Mouse (Mus musculus) kidney, postnatal 36 days (tissue): ENCODE measurements at regions not wholly inside any gene's neighbourhood (a gene's known extent, or its start where the extent isn't known, plus 50 kb on each side); places are given as distances from the start of the nearest gene placed in this dataset.

Experiments
- DNase-seq, 2 experiments: peaks; one replicate each; pipeline ENCODE4 v3.0.0; 2021 to 2022; ENCODE audit warnings: mixed read lengths in 2 of 2

DNA sequence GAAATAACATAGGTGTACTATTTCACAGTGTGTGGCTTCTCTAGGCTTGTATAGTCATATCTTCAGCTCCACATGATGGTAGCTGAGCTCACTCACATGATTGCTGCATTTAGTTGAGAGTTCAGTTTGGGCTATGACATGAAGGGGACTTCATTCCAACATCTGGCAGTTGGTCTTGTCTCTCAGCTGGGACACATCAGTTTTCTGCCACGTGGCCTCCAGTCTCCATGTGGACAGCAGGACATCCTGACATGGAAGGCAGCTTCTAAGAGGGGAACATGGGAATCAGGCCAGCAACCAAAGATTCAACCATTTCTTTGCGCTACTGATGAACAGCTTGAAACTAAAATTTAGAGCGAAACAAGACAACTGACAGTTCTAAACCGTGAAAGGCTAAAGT lies 121.2 kb upstream of the Slc44a1 start:
- no peak for DNase-seq

GRCm38 (mm10) chr4:53318181-53318580 lies 122.0 kb upstream of the Slc44a1 start:
- no peak for DNase-seq

GRCm38 (mm10) chr4:53317453-53317824 lies 122.8 kb upstream of the Slc44a1 start:
- no peak for DNase-seq

GRCm38 (mm10) chr4:53316796-53317452 lies 123.3 kb upstream of the Slc44a1 start:
- no peak for DNase-seq

GRCm38 (mm10) chr4:53315876-53316762 lies 124.1 kb upstream of the Slc44a1 start:
- DNase-seq: no peak

DNA sequence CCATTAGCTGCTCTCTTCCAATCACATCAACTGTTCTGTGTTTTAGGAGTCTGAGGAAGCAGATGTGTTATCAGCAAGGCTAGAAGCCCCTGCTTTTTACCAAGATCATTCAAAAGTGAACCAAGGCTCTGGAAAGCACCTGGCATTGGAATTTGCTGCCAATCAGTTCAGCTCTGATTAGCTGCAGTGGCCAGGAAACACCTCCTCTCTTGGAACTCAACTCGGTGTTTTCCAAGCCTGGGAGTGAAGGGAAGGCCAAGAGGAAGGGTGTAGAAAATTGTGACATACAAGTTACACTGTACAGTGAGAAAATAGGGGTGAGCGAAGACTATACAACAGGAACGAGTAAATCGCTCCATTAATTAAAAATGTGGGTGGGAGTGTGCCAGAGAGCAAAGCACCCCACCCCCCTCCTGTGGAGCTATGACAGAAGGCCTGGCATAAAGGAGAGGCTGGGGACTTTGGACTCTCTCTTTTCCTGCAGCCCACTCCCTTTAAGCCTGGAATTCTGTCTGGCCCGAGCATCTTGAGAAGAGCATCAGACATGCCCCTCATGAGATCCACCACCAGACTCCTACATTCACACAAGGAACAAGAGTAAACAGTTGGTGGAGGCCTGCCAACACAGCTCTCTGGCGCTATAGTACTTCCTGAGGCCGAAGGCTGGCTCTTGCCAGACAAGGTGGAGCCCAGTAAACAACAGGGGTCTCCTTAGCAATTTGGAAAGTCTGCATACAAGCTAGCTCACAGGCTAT lies 124.9 kb upstream of the Slc44a1 start:
- peak; percentile 40 to 65 for DNase-seq

DNA sequence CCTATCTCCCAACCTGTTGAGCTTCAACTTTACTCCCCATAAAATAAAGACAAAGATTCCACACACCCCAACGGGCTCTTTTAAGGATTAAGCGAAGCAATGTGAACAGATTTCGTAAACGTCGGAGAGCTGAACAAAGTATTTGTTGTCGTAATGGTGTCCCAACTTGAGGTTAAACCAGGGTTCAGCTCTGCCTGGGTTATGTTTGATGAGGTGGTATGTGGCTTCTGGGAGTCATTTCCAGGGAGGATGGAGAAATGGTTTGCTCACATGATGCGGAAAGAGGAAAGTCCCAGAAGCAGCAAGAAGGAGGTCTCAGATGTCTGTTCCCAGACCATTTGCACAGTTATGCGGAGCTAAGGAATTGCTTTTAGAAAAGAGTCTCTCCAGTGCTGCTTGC lies 126.1 kb upstream of the Slc44a1 start:
- DNase-seq: no peak

DNA sequence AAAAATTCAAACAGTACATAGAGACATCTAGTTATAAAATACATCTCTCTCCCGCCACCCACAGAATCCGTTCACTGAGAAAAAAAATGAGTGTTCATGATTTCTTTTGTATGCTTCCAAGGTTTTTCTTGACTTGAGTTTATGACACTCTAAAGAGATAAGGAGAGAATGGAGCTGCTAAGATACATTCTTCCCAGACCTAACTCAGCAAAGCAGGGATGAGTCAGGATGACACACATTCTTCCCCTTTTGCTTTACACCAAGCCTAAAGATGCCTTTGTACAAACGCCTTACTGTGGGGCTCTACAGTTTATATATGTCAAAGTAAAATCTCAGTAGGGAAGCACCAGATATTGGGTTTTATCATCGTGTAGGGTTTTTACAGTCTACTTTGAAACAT lies 133.1 kb upstream of the Slc44a1 start:
- no peak for DNase-seq

GRCm38 (mm10) chr4:53304782-53305385 lies 135.3 kb upstream of the Slc44a1 start:
- DNase-seq: no peak

GRCm38 (mm10) chr4:53304290-53304654 lies 135.9 kb upstream of the Slc44a1 start:
- no peak for DNase-seq

GRCm38 (mm10) chr4:53303621-53304289 lies 136.5 kb upstream of the Slc44a1 start:
- DNase-seq: no peak

DNA sequence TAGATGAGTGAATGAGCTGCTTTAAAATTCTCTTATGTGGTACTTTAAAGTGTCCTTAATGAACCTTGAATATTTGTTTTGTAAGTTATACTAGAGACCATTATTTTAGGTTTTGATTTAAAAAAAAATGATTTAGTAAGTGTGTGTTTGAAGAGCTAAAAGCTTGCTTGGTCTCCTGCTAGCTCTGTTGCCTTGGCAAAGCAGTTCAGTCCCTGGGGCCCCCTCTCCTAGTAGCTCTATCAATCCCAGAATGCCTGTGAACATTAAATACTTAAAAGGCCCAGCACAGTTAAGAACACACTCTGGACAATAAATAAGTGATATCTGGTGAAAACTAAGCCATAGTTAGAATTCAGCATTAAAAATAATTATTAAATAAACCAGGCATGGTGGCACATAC lies 138.3 kb upstream of the Abca1 start:
- DNase-seq: no peak

DNA sequence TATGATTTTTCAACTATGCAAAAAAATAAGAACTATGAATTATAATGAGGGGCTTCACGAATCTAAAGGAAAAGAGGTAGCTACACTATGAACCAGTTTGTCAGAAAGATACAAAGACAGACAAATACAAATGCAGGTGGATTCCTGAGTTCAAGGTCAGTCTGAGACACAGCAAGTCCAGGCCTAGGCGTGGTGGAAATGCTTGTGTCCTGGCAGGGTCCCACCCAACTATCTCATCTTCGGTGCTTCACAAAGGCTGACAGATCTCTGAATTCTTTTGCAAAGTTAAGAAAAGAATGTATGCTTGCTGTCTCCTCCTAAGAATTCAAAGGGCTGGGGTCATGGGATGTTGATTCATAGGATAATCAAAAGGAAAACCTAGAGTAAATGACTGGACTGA lies 132.9 kb upstream of the Abca1 start:
- DNase-seq: no peak

GRCm38 (mm10) chr4:53277741-53278525 lies 118.2 kb upstream of the Abca1 start:
- no peak for DNase-seq

- DNase-seq: no peak
Measured at GRCm38 (mm10) chr4:53270433-53270832, 110.7 kb upstream of the Abca1 start.

DNA sequence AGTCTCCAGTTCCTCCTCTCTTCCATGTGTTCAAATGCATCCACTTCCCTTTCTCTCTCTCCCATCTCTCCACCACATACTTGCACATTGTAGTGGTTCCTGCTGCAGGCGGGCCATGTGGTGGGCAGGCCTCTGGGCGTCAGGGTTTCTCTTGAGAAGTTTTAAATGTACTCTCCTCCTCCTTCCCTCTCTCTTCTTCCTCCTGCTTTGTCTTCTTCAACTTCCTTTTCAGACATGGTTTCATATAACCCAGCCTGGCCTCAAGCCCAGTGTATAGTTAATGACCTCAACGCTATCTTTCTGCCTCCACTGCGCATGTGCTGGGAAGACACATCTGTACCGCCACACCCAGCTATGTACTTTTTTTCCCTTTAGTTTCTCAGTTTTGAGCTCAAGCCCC lies 110.3 kb upstream of the Abca1 start:
- DNase-seq: no peak

DNA sequence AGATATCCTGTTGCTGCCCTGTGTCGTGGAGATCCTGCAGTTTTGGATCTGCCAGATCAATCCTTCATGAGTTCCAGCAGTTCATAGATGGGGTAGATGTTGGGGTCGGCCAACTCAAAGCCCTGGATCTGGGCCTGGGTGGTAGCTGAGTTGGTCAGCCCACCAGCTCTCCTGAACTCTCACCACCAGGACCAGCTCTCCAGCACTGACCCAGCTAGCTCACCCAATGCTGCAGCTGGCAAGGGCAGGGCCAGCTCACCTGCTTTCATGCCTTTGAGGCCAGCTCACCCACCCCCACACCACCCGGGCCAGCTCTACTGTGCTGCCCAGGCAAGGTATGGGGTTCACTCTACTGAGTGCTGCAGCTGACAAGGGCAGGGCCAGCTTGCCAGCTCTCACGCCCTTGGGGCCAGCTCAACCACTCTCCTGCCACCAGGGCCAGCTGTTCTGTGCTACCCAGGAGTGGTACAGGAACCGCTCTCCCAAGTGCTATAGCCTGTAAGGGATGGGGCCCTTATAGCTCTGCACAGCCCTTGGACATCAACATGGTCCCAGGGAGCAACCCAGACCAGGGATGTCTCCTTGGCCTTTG lies 109.7 kb upstream of the Abca1 start:
- DNase-seq: no peak

DNA sequence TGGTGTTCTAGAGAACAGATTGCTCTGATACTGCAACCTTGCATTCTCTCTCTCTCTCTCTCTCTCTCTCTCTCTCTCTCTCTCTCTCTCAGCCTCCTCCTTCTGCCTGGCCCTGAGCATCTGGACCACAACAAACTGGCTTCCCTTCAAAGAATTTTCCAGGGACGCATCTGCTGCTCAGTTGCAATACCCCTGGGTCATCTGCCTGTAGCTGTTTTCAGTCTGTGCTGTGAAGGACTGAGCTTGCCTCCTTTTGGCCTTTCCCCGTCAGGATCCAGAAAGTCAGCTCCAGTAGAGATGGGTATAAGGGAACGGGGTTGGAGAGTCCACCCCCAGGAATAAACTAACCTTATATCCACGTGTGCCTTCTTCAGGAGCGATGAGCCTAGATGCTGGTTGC lies 105.2 kb upstream of the Abca1 start:
- DNase-seq: no peak

GRCm38 (mm10) chr4:53264501-53264900 lies 104.8 kb upstream of the Abca1 start:
- no peak for DNase-seq

DNA sequence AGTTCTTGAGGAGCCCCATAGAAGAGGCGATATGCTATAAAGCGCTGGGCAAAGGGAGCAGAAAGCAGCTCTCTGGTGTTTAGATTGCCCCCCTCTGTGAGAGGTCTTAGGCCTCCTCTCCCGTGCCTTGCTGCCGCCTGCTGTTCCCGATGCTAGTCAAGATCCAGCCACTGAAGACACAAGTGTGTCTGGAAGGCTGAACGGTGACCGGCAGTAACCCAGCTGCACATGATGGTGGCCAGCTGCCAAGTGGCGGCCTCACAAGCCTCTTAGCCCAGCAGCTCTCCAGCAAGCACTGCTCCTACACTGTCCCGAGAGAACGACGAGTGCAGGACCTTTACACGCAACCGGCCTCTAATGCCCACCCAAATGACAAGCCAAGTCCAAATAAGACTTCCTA lies 104.1 kb upstream of the Abca1 start:
- peak; percentile 97 to 98 for DNase-seq

GRCm38 (mm10) chr4:53262466-53262865 lies 102.8 kb upstream of the Abca1 start:
- peak in 1 of 2 experiments; percentile 48 for DNase-seq
